Mouse (Mus musculus): Measurements from ENCODE around the gene Tor1aip1. TPM values are rescaled to one million over a fixed set of nuclear protein-coding genes. Genes with fewer than 3 reads are reported as not detected.

Gene Tor1aip1
- total and polyA plus RNA-seq, 3 experiments, result 13.1 to 22.9 TPM; not detected in 1

GRCm38 (mm10) chr1:155973719-155974379 is 62.4 kb downstream of the Tor1aip1 start:
- peaks cover 0 to 11% of the 10 kb centered on the region in 2 experiments; a peak in 2 of 4 replicates for H3K36me3 ChIP-seq (ENCODE audit: control insufficient read depth in 1 of 2, insufficient read depth in 2 of 2, low read length in 2 of 2)
- H3K9ac ChIP-seq (ENCODE audit: control insufficient read depth, low read depth, low read length, poor library complexity, severe bottlenecking), result peak overlapping the region; percentile 94
- peaks cover 7 to 9% of the 10 kb centered on the region in 2 experiments for H3K4me1 ChIP-seq (ENCODE audit: control insufficient read depth in 1 of 2, insufficient read depth in 2 of 2, low read length in 2 of 2)
- peak; percentile 75 for DNase-seq (ENCODE audit: low read depth, low spot score)
- H3K4me3 ChIP-seq (ENCODE audit: control insufficient read depth in 1 of 2, insufficient read depth in 1 of 2, low read depth in 2 of 2, low read length in 2 of 2), result peak overlapping the region; percentile 61 to 71
- no peaks in the 10 kb centered on the region for H3K9me3 ChIP-seq (replicated peaks; ENCODE audit: insufficient read depth, low read length)
- TF ChIP-seq SIN3A (IDR thresholded peaks at IDR 0.05; ENCODE audit: low read length) (peak; percentile 58), ETS1 (IDR thresholded peaks at IDR 0.05; ENCODE audit: low read depth, low read length) (peak; percentile 28; the same call in 1 of the 2 replicates), GATA1 (IDR thresholded peaks at IDR 0.05; ENCODE audit: low read depth, low read length) (no peak), MYC (IDR thresholded peaks at IDR 0.05; ENCODE audit: low read depth, low read length) (0 out of 2 replicates have a peak, but pooled peaks have one; percentile 31), RAD21 (IDR thresholded peaks at IDR 0.05; ENCODE audit: low read depth, low read length) (no peak), ZMIZ1 (IDR thresholded peaks at IDR 0.05; ENCODE audit: low read depth, low read length) (0 out of 2 replicates have a peak, but pooled peaks have one; percentile 25), CHD2 (IDR thresholded peaks at IDR 0.05; ENCODE audit: low read length) (peak; percentile 18; the same call in 1 of the 2 replicates), CTCF (IDR thresholded peaks at IDR 0.05 in 2 of 3, conservative IDR thresholded peaks at IDR 0.05 in 1 of 3; ENCODE audit: control insufficient read depth in 1 of 3, insufficient read depth in 1 of 3, low read depth in 2 of 3, low read length in 3 of 3, poor library complexity in 1 of 3, severe bottlenecking in 1 of 3) (no peak; a peak in 1 of 6 replicates), TCF12 (IDR thresholded peaks at IDR 0.05; ENCODE audit: low read depth, low read length) (no peak), RCOR1 (IDR thresholded peaks at IDR 0.05; ENCODE audit: low read depth, low read length) (no peak), TBP (IDR thresholded peaks at IDR 0.05; ENCODE audit: low read depth, low read length) (0 out of 2 replicates have a peak, but pooled peaks have one; percentile 3), MXI1 (IDR thresholded peaks at IDR 0.05; ENCODE audit: low read depth, low read length) (peak; percentile 48; the same call in 1 of the 2 replicates), MAZ (IDR thresholded peaks at IDR 0.05; ENCODE audit: low read depth, low read length) (0 out of 2 replicates have a peak, but pooled peaks have one; percentile 19), ZC3H11A (IDR thresholded peaks at IDR 0.05; ENCODE audit: low read depth, low read length) (no peak)
- no peaks in the 10 kb centered on the region for H3K27me3 ChIP-seq (ENCODE audit: control insufficient read depth in 1 of 2, insufficient read depth in 2 of 2, low read length in 2 of 2)
- H3K79me2 ChIP-seq (ENCODE audit: control insufficient read depth, insufficient read depth, low read length, poor library complexity), result peaks cover 14% of the 10 kb centered on the region
- H3K27ac ChIP-seq (ENCODE audit: control insufficient read depth, low read depth, low read length), result peak overlapping the region; percentile 92

DNA sequence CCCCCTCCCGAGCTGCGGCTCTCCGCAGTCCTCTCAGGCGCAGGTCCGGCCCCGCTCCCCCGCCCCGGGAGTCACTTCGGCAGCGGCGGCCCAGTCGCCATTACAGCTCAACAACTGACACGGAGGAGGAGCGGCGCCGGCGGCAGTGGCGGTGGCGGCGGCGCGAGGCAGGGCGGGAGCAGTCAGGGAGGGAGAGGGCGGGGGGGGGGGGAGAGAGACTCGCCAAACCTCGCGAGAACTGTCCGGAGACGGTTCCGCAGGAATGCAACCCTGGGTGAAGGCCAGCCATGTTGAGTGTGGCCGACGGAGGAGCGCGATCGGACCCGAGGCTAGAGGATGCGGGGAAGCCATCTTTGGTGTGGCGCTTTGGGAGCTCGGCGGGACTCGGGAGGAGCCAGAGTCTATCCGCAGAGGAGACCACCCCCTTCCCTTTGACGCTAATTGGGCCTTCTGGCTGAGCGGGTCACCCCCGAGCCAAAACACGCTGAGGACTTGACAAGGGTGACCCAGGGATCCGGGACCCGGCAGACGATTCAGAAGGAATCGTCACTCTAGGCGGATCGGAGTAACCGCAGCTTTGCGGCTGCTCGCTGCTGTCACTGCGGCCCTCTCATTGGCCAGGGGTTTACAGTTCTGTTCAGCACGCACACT is 63.1 kb downstream of the Tor1aip1 start, which contains the start of gene Cep350:
Gene Cep350, minus strand, starts transcription at position 188 of the 651 bp plus-strand sequence.
- peak within 1 kb of the TSS; percentile 71 to 95 for H3K4me3 ChIP-seq (ENCODE audit: control insufficient read depth in 1 of 2, insufficient read depth in 1 of 2, low read depth in 2 of 2, low read length in 2 of 2)
- H3K9ac ChIP-seq (ENCODE audit: control insufficient read depth, low read depth, low read length, poor library complexity, severe bottlenecking), result peak within 1 kb of the TSS; percentile 94
- no peaks in the 10 kb centered on the region for H3K27me3 ChIP-seq (ENCODE audit: control insufficient read depth in 1 of 2, insufficient read depth in 2 of 2, low read length in 2 of 2)
- peak within 1 kb of the TSS; percentile 92 for H3K27ac ChIP-seq (ENCODE audit: control insufficient read depth, low read depth, low read length)
- DNase-seq (ENCODE audit: low read depth, low spot score), result peak; percentile 99
- H3K9me3 ChIP-seq (replicated peaks; ENCODE audit: insufficient read depth, low read length), result no peaks in the 10 kb centered on the region
- H3K4me1 ChIP-seq (ENCODE audit: control insufficient read depth in 1 of 2, insufficient read depth in 2 of 2, low read length in 2 of 2), result peaks cover 7 to 9% of the 10 kb centered on the region in 2 experiments
- peaks cover 14% of the 10 kb centered on the region for H3K79me2 ChIP-seq (ENCODE audit: control insufficient read depth, insufficient read depth, low read length, poor library complexity)
- H3K36me3 ChIP-seq (ENCODE audit: control insufficient read depth in 1 of 2, insufficient read depth in 2 of 2, low read length in 2 of 2), result peaks cover 0 to 11% of the 10 kb centered on the region in 2 experiments; a peak in 2 of 4 replicates
- TF ChIP-seq TAL1 (IDR thresholded peaks at IDR 0.05; ENCODE audit: low read length), result no peak
- TF ChIP-seq TBP (IDR thresholded peaks at IDR 0.05; ENCODE audit: low read depth, low read length), result 0 out of 2 replicates have a peak, but pooled peaks have one; percentile 32
- TF ChIP-seq CHD2 (IDR thresholded peaks at IDR 0.05; ENCODE audit: low read length), result peak; percentile 93
- 0 out of 2 replicates have a peak, but pooled peaks have one; percentile 5 for TF ChIP-seq MYB (IDR thresholded peaks at IDR 0.05; ENCODE audit: low read depth, low read length)
- TF ChIP-seq USF1 (IDR thresholded peaks at IDR 0.05; ENCODE audit: low read depth, low read length), result no peak
- TF ChIP-seq GATA1 (IDR thresholded peaks at IDR 0.05; ENCODE audit: low read depth, low read length), result no peak
- 0 out of 6 replicates have a peak, but pooled peaks of 1 of the 3 experiments have one; percentile 1 for TF ChIP-seq CTCF (IDR thresholded peaks at IDR 0.05 in 2 of 3, conservative IDR thresholded peaks at IDR 0.05 in 1 of 3; ENCODE audit: control insufficient read depth in 1 of 3, insufficient read depth in 1 of 3, low read depth in 2 of 3, low read length in 3 of 3, poor library complexity in 1 of 3, severe bottlenecking in 1 of 3)
- TF ChIP-seq GABPA (IDR thresholded peaks at IDR 0.05; ENCODE audit: low read depth, low read length), result no peak
- TF ChIP-seq HCFC1 (IDR thresholded peaks at IDR 0.05; ENCODE audit: low read depth, low read length), result peak; percentile 88
- TF ChIP-seq RCOR1 (IDR thresholded peaks at IDR 0.05; ENCODE audit: low read depth, low read length), result peak; percentile 32; the same call in 1 of the 2 replicates
- TF ChIP-seq BHLHE40 (IDR thresholded peaks at IDR 0.05; ENCODE audit: borderline replicate concordance, low read depth, low read length), result no peak
- peak; percentile 46 for TF ChIP-seq ETS1 (IDR thresholded peaks at IDR 0.05; ENCODE audit: low read depth, low read length)
- no peak for TF ChIP-seq ZKSCAN1 (IDR thresholded peaks at IDR 0.05; ENCODE audit: low read depth, low read length)
- TF ChIP-seq MXI1 (IDR thresholded peaks at IDR 0.05; ENCODE audit: low read depth, low read length), result no peak; the same call in 1 of the 2 replicates
- peak in 1 of 2 experiments; percentile 38; a peak in 1 of 4 replicates for TF ChIP-seq EP300 (IDR thresholded peaks at IDR 0.05; ENCODE audit: low read depth in 1 of 2, low read length in 2 of 2)
- TF ChIP-seq CHD1 (IDR thresholded peaks at IDR 0.05; ENCODE audit: low read depth, low read length), result no peak
- no peak for TF ChIP-seq MEF2A (IDR thresholded peaks at IDR 0.05; ENCODE audit: extremely low read depth, insufficient replicate concordance, low read depth, low read length, poor library complexity, severe bottlenecking)
- 0 out of 2 replicates have a peak, but pooled peaks have one; percentile 51 for TF ChIP-seq ELF1 (IDR thresholded peaks at IDR 0.05; ENCODE audit: low read depth, low read length)
- peak; percentile 58; the same call in 1 of the 2 replicates for TF ChIP-seq MAX (IDR thresholded peaks at IDR 0.05; ENCODE audit: low read length)
